Mouse (Mus musculus) midbrain, embryonic 11.5 days (tissue): ENCODE results near the gene Ccser2. TPM values are rescaled to one million over a fixed set of nuclear protein-coding genes. Genes with fewer than 3 reads are reported as not detected.

ENCODE experiments used
- ATAC-seq: fragments of 200-750 bp; cut with Nextera tagmentation; 2 replicates; pipeline ENCODE4 v1.8.0; 2017; ENCODE audit warnings: moderate TSS enrichment, moderate library complexity; ENCODE audit not compliant: low FRiP score
- DNase-seq: peaks from one replicate; pipeline ENCODE4 v3.0.0; 2015; ENCODE audit warnings: low spot score; ENCODE audit errors: missing footprints
- H3K27ac ChIP-seq: fragments of 300-500 bp; sonication (generic); 2 replicates; pipeline ENCODE4 v1.5.1; 2014; ENCODE audit warnings: low read depth, low read length
- H3K27me3 ChIP-seq: fragments of 300-500 bp; sonication (generic); 2 replicates; pipeline ENCODE4 v1.6.1; 2014; ENCODE audit warnings: mild to moderate bottlenecking, low read length, moderate library complexity, mixed read lengths; ENCODE audit not compliant: control insufficient read depth, insufficient read depth
- H3K36me3 ChIP-seq: fragments of 300-500 bp; sonication (generic); 2 replicates; pipeline ENCODE4 v1.6.1; 2014; ENCODE audit warnings: mild to moderate bottlenecking, low read length, moderate library complexity, mixed read lengths; ENCODE audit not compliant: control insufficient read depth, insufficient read depth
- H3K4me1 ChIP-seq: fragments of 300-500 bp; sonication (generic); 2 replicates; pipeline ENCODE4 v1.6.1; 2014; ENCODE audit warnings: low read length; ENCODE audit not compliant: control insufficient read depth, insufficient read depth
- H3K4me2 ChIP-seq: fragments of 300-500 bp; sonication (generic); 2 replicates; pipeline ENCODE4 v1.6.1; 2014; ENCODE audit warnings: mild to moderate bottlenecking, moderate library complexity
- H3K4me3 ChIP-seq: fragments of 300-500 bp; sonication (generic); 2 replicates; pipeline ENCODE4 v1.5.1; 2014; ENCODE audit warnings: low read depth, low read length
- H3K9ac ChIP-seq: fragments of 300-500 bp; sonication (generic); 2 replicates; pipeline ENCODE4 v1.6.1; 2014; ENCODE audit warnings: low read length
- H3K9me3 ChIP-seq: fragments of 300-500 bp; sonication (generic); 2 replicates; pipeline ENCODE4 v1.6.1; 2016; ENCODE audit warnings: low read length; ENCODE audit not compliant: control insufficient read depth
- WGBS: fragments of 180-500 bp; shearing (Covaris S2); extraction: QIAGEN DNeasy Blood & Tissue Kit; methylation state at CpG from one replicate; pipeline ENCODE4 v1.1.7; 2014; 5-methylcytosine and 5-hydroxymethylcytosine counted together
- polyA plus RNA-seq: library from polyadenylated mRNA; unstranded; fragments of >200 nt; fragmentation: Nextera tagmentation; extraction: Ambion mirVana; gene quantifications from 2 replicates; pipeline ENCODE4 v1.2.1, GENCODE M21; 2014

Ccser2 gene
- polyA plus RNA-seq, 1 experiment from 2014 or later, result 29.2 TPM

DNA sequence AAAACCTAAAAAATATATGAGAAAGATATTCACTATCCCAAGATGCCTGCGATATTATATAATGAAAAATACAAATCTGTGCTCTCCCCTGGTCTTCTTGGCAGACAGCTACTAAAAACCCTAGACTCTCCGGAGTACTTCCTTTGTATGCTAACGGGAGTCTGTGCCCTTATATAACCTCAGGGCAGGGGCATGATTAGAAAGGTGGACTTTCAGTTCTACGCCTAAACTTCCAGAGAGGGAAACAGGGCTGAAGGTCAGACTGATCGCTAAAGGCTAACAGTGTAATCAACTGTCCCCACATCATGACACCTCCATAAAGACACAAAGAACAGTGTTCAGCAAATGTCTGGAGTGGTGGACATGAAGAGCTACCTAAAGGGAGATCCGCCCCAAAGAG lies 11.3 kb downstream of the Ccser2 start:
- H3K4me3 ChIP-seq, result no peak overlapping the region
- H3K27me3 ChIP-seq, result no peaks in the 10 kb centered on the region
- H3K9me3 ChIP-seq, result no peaks in the 10 kb centered on the region
- WGBS, result 92% methylated on average over 6 of the region's 6 CpGs
- no peak overlapping the region for H3K4me2 ChIP-seq
- no peak overlapping the region for H3K9ac ChIP-seq
- no peak overlapping the region for H3K27ac ChIP-seq
- DNase-seq (no peak), ATAC-seq (no peak)
- no peaks in the 10 kb centered on the region for H3K4me1 ChIP-seq
- H3K36me3 ChIP-seq, result no peaks in the 10 kb centered on the region

GRCm38 (mm10) chr14:36956717-36957116 lies 11.9 kb downstream of the Ccser2 start:
- H3K4me2 ChIP-seq, result no peak overlapping the region
- no peaks in the 10 kb centered on the region for H3K36me3 ChIP-seq
- H3K27ac ChIP-seq, result no peak overlapping the region
- no peak for ATAC-seq
- no peak for DNase-seq
- H3K27me3 ChIP-seq, result no peaks in the 10 kb centered on the region
- 67% methylated on average over 5 of the region's 5 CpGs for WGBS
- no peaks in the 10 kb centered on the region for H3K9me3 ChIP-seq
- no peak overlapping the region for H3K9ac ChIP-seq
- H3K4me3 ChIP-seq, result no peak overlapping the region
- no peaks in the 10 kb centered on the region for H3K4me1 ChIP-seq

GRCm38 (mm10) chr14:36952687-36953426 lies 15.7 kb downstream of the Ccser2 start:
- Histone ChIP-seq H3K36me3 (no peaks in the 10 kb centered on the region), H3K9ac (no peak overlapping the region), H3K9me3 (no peaks in the 10 kb centered on the region), H3K4me1 (no peaks in the 10 kb centered on the region), H3K4me3 (no peak overlapping the region), H3K27ac (no peak overlapping the region), H3K27me3 (no peaks in the 10 kb centered on the region), H3K4me2 (no peak overlapping the region)
- 92% methylated on average over 10 of the region's 10 CpGs for WGBS
- DNase-seq (no peak), ATAC-seq (0 out of 2 replicates have a peak, but pooled peaks have one; percentile 16)

GRCm38 (mm10) chr14:36952142-36952541 lies 16.4 kb downstream of the Ccser2 start:
- no peak overlapping the region for H3K4me3 ChIP-seq
- no peak overlapping the region for H3K4me2 ChIP-seq
- H3K36me3 ChIP-seq, result no peaks in the 10 kb centered on the region
- H3K9me3 ChIP-seq, result no peaks in the 10 kb centered on the region
- WGBS, result 32% methylated on average over 2 of the region's 2 CpGs
- no peaks in the 10 kb centered on the region for H3K27me3 ChIP-seq
- ATAC-seq, result no peak
- peak; percentile 91 for DNase-seq
- H3K27ac ChIP-seq, result no peak overlapping the region
- H3K9ac ChIP-seq, result no peak overlapping the region
- H3K4me1 ChIP-seq, result no peaks in the 10 kb centered on the region

DNA sequence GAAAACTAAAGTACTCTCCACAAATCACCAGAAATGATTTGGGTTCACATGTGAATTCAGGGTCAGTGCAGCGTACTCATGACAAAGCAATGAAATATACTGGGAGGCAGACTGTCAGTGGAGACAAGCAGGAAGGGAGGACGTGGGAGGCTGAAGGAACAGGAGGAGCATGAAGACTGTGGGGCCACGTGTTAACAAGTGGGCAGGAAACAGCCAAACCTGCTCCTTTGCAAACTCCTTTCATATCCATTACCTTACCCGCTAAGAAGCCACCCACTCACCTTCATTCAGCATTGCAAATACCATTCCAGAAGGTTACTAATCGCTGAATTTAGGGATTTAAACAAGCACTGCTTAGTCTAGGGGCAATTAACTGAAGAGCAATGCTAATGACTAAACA lies 25.9 kb downstream of the Ccser2 start:
- H3K36me3 ChIP-seq, result no peaks in the 10 kb centered on the region; the same call in 1 of the 2 replicates
- ATAC-seq (no peak), DNase-seq (no peak)
- H3K4me2 ChIP-seq, result no peak overlapping the region
- H3K27ac ChIP-seq, result no peak overlapping the region
- H3K27me3 ChIP-seq, result no peaks in the 10 kb centered on the region
- no peak overlapping the region for H3K9ac ChIP-seq
- no peaks in the 10 kb centered on the region for H3K9me3 ChIP-seq
- H3K4me1 ChIP-seq, result no peaks in the 10 kb centered on the region
- no peak overlapping the region for H3K4me3 ChIP-seq
- 68% methylated on average over 5 of the region's 5 CpGs for WGBS

DNA sequence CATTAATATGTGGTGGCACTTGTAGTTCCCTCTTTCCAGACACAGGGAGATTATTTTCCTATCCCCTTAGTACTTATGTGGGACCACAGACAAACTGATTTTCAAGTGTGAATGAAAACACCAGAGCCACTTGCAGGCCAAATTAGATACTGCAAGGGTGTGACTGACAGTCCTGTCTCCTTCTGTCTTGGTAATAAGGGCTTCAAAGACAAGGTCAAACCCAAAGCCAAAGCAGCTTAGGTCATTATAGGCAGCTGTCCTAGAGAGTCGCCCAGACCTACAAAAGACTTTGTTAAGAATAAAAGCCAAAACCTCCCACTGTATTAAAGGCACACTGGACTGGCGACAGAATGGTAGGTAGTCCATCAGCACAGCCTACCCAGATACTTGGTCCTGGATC lies 30.6 kb downstream of the Ccser2 start:
- no peak for ATAC-seq

GRCm38 (mm10) chr14:36937080-36937878 lies 31.3 kb downstream of the Ccser2 start:
- Histone ChIP-seq H3K27ac (no peak overlapping the region), H3K36me3 (no peaks in the 10 kb centered on the region; the same call in 1 of the 2 replicates), H3K4me1 (no peaks in the 10 kb centered on the region), H3K4me2 (no peak overlapping the region), H3K9me3 (no peaks in the 10 kb centered on the region), H3K4me3 (no peak overlapping the region), H3K27me3 (no peaks in the 10 kb centered on the region), H3K9ac (no peak overlapping the region)
- 78% methylated on average over 7 of the region's 7 CpGs for WGBS
- ATAC-seq (peak; percentile 27; the same call in 1 of the 2 replicates), DNase-seq (peak; percentile 91)

More for the DNA sequence above, 30.6 kb downstream of the Ccser2 start:
- Histone ChIP-seq H3K4me2 (no peak overlapping the region), H3K36me3 (no peaks in the 10 kb centered on the region; the same call in 1 of the 2 replicates), H3K27me3 (no peaks in the 10 kb centered on the region), H3K9me3 (no peaks in the 10 kb centered on the region), H3K9ac (no peak overlapping the region), H3K4me3 (no peak overlapping the region), H3K4me1 (no peaks in the 10 kb centered on the region), H3K27ac (no peak overlapping the region)
- DNase-seq, result no peak
- 49% methylated on average over 2 of the region's 2 CpGs for WGBS

GRCm38 (mm10) chr14:36932638-36933382 lies 35.8 kb downstream of the Ccser2 start:
- 86% methylated on average over 10 of the region's 10 CpGs for WGBS
- 0 out of 2 replicates have a peak, but pooled peaks cover 2% of the 10 kb centered on the region for H3K4me1 ChIP-seq
- no peak overlapping the region for H3K27ac ChIP-seq
- H3K9ac ChIP-seq, result no peak overlapping the region
- no peak for DNase-seq
- H3K4me3 ChIP-seq, result no peak overlapping the region
- H3K27me3 ChIP-seq, result no peaks in the 10 kb centered on the region
- H3K36me3 ChIP-seq, result no peaks in the 10 kb centered on the region
- ATAC-seq, result no peak
- H3K9me3 ChIP-seq, result no peaks in the 10 kb centered on the region
- no peak overlapping the region for H3K4me2 ChIP-seq
